In the genomic region with DNA sequence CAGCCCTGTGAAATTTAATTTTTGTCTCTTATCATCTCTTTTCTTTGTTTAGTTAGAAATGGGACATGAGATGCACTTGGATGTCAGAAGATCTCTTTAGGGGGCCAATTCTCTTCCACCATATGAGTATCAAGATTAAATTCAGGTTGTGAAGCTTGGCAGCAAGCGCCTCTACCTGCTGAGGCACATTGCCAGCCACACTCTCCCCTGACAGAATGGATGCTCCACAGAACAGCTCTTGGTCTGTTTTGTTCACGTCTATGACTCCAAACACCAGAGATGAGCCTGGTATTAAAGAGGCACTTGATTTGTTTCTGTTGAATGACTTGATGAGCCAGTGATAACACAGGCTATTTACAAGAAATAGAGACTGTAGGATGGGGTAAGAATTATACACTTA, we compare ENCODE assay signal across 29 mouse cellular contexts. TPM values are rescaled to one million over a fixed set of nuclear protein-coding genes. Genes with fewer than 3 reads are reported as not detected.
DNase-seq lines count a peak whose midpoint lies in the region; ATAC-seq lines count a peak whose summit lies in the region.
"Had no signal": no experiment of that assay in that cellular context is flagged by ENCODE, and none has a peak within 500 bp of the region (broad histone marks: within the 10 kb centered on the region; RNA-seq: fewer than 3 reads in every experiment).

No protein-coding gene starts in this region.

- no peaks in the 10 kb centered on the region for H3K27me3 ChIP-seq in forebrain, embryonic 11.5 days (ENCODE audit: control insufficient read depth, insufficient read depth, low read length)
- H3K27me3 ChIP-seq: CH12.LX; embryonic facial prominence, embryonic 12.5 days; embryonic facial prominence, embryonic 15.5 days; forebrain, embryonic 12.5 days; forebrain, embryonic 15.5 days; heart, embryonic 13.5 days; Patski had no signal

- DNase-seq in brain, adult 2 months (ENCODE audit: low read depth, low spot score) = peak; percentile 30
- DNase-seq in cerebellum, adult 18-20 months = peak; percentile 57 to 64
- DNase-seq in cerebellum, adult 9-10 months = peak; percentile 68
- peak; percentile 41 to 60 for DNase-seq in cerebellum, postnatal 14 days
- DNase-seq in frontal cortex, adult 2 months (ENCODE audit: extremely low spot score in 1 of 2, low spot score in 1 of 2) = no peak
- no peak for DNase-seq in forebrain, embryonic 11.5 days (ENCODE audit: low spot score)
- DNase-seq in embryo, embryonic 10.5 days (ENCODE audit: low spot score) = no peak
- no peak for DNase-seq in heart, postnatal 14 days
- DNase-seq: adrenal gland, adult 8-10 months; adrenal gland, postnatal 25 days; B cell, adult 2 months; gastrocnemius, postnatal 10 days; gastrocnemius, postnatal 36 days; heart, adult 2 months; kidney, adult 18-20 months; kidney, adult 9 months had no signal

- no peak overlapping the region for H3K4me3 ChIP-seq in forebrain, embryonic 11.5 days (ENCODE audit: low read depth, low read length)
- H3K4me3 ChIP-seq: embryonic facial prominence, embryonic 12.5 days; embryonic facial prominence, embryonic 15.5 days; forebrain, embryonic 12.5 days; forebrain, embryonic 15.5 days; heart, adult 2 months; heart, embryonic 10.5 days; heart, embryonic 13.5 days; hindbrain, embryonic 10.5 days had no signal

- H3K9ac ChIP-seq in forebrain, embryonic 11.5 days (ENCODE audit: low read length) = no peak overlapping the region
- H3K9ac ChIP-seq: embryonic facial prominence, embryonic 12.5 days; embryonic facial prominence, embryonic 15.5 days; forebrain, embryonic 12.5 days; forebrain, embryonic 15.5 days; heart, embryonic 13.5 days; hindbrain, embryonic 14.5 days had no signal

- intact Hi-C loops in heart, postnatal 14 days (cut with DNase I) = no loop called here

- H3K9me3 ChIP-seq in forebrain, embryonic 11.5 days (ENCODE audit: control insufficient read depth, low read length) = no peaks in the 10 kb centered on the region
- H3K9me3 ChIP-seq: embryonic facial prominence, embryonic 12.5 days; embryonic facial prominence, embryonic 15.5 days; forebrain, embryonic 12.5 days; forebrain, embryonic 15.5 days; G1E; heart, embryonic 10.5 days; heart, embryonic 13.5 days; hindbrain, embryonic 10.5 days had no signal

- H3K27ac ChIP-seq in forebrain, embryonic 11.5 days (ENCODE audit: low read depth, low read length) = no peak overlapping the region
- H3K27ac ChIP-seq: embryonic facial prominence, embryonic 12.5 days; embryonic facial prominence, embryonic 15.5 days; forebrain, embryonic 12.5 days; forebrain, embryonic 15.5 days; heart, adult 2 months; heart, embryonic 10.5 days; heart, embryonic 13.5 days; hindbrain, embryonic 10.5 days; hindbrain, embryonic 14.5 days; hindbrain, postnatal 0 days had no signal

- no peaks in the 10 kb centered on the region for H3K36me3 ChIP-seq in forebrain, embryonic 11.5 days (ENCODE audit: control insufficient read depth, insufficient read depth, low read length)
- H3K36me3 ChIP-seq: embryonic facial prominence, embryonic 12.5 days; embryonic facial prominence, embryonic 15.5 days; forebrain, embryonic 12.5 days; forebrain, embryonic 15.5 days; heart, embryonic 10.5 days; heart, embryonic 13.5 days; hindbrain, embryonic 10.5 days had no signal

- WGBS in forebrain, embryonic 11.5 days = 82% methylated on average over 2 of the region's 2 CpGs

- no peak for ATAC-seq in forebrain, embryonic 11.5 days (replicated peaks; ENCODE audit: low FRiP score)
- ATAC-seq: forebrain, embryonic 15.5 days; hindbrain, postnatal 0 days; inflammation-experienced regulatory T-cells, adult 6 months; Patski had no signal

- no peak overlapping the region for H3K4me2 ChIP-seq in forebrain, embryonic 11.5 days (ENCODE audit: low read depth, low read length, severe bottlenecking)
- H3K4me2 ChIP-seq: embryonic facial prominence, embryonic 12.5 days; embryonic facial prominence, embryonic 15.5 days; forebrain, embryonic 12.5 days; forebrain, embryonic 15.5 days; heart, embryonic 13.5 days; hindbrain, embryonic 14.5 days had no signal

- no peaks in the 10 kb centered on the region for H3K4me1 ChIP-seq in forebrain, embryonic 11.5 days (replicated peaks; ENCODE audit: control insufficient read depth, insufficient read depth, low read length)
- H3K4me1 ChIP-seq: embryonic facial prominence, embryonic 12.5 days; embryonic facial prominence, embryonic 15.5 days; forebrain, embryonic 12.5 days; forebrain, embryonic 15.5 days; hindbrain, embryonic 10.5 days had no signal

RNA-seq across cellular contexts. Expression of a gene that starts 13.5 kb away (rescaled TPM):
- 39.7 and 41.6 TPM in 2 replicates for polyA plus RNA-seq in frontal cortex, adult 2 months (2012; rRNA removed)
- polyA plus RNA-seq in forebrain, embryonic 11.5 days (2014; fragmentation: Nextera tagmentation; extraction: Ambion mirVana) = 63.4 and 63.9 TPM in 2 replicates
- 10 to 100 TPM; 20.9 to 22.4 TPM for total RNA-seq in heart, postnatal 14 days (2021)

Comparison
In these comparisons a context has a peak if more than half of its experiments do, and no peak if none do; other contexts are left out.
1. DNase-seq: peak in brain, adult 2 months (single experiment), cerebellum, adult 18-20 months (2 of 2), cerebellum, adult 9-10 months (single experiment) and cerebellum, postnatal 14 days (2 of 2); none in frontal cortex, adult 2 months (0 of 2), forebrain, embryonic 11.5 days (single experiment), embryo, embryonic 10.5 days (single experiment) and heart, postnatal 14 days (0 of 2).